Mouse (Mus musculus) heart, postnatal 0 days (tissue): ENCODE measurements around the gene R3hdm1.

ENCODE experiments used
- CTCF ChIP-seq: IDR thresholded peaks from 2 replicates; pipeline ENCODE4 v1.5.1; 2016; ENCODE audit warnings: antibody characterized with exemption, control low read depth, low read depth
- EP300 ChIP-seq: IDR thresholded peaks from 2 replicates; pipeline ENCODE4 v1.6.1; 2016; ENCODE audit warnings: antibody characterized with exemption, low read depth

GRCm38 (mm10) chr1:128192369-128192768 lies 89.3 kb downstream of the R3hdm1 start:
- TF ChIP-seq CTCF, result no peak
- TF ChIP-seq EP300, result no peak
